Mouse (Mus musculus) hindbrain, embryonic 12.5 days (tissue): Measurements from ENCODE around the gene Lgr4. TPM values are rescaled to one million over a fixed set of nuclear protein-coding genes. Genes with fewer than 3 reads are reported as not detected.
A peak's percentile ranks its signal among the peaks of the same experiment; 100 is the strongest.

ENCODE experiments used
- ATAC-seq: fragments of 200-750 bp; cut with Nextera tagmentation; 2 replicates; pipeline ENCODE4 v1.8.0; 2017; ENCODE audit warnings: moderate TSS enrichment; ENCODE audit not compliant: low FRiP score
- H3K27ac ChIP-seq: fragments of 300-500 bp; sonication (generic); 2 replicates; pipeline ENCODE4 v1.5.1; 2016; ENCODE audit warnings: mild to moderate bottlenecking
- H3K27me3 ChIP-seq: fragments of 300-500 bp; sonication (generic); 2 replicates; pipeline ENCODE4 v1.6.1; 2016; ENCODE audit warnings: mild to moderate bottlenecking
- H3K36me3 ChIP-seq: fragments of 300-500 bp; sonication (generic); 2 replicates; pipeline ENCODE4 v1.6.1; 2016; ENCODE audit warnings: mild to moderate bottlenecking
- H3K4me1 ChIP-seq: fragments of 300-500 bp; sonication (generic); 2 replicates; pipeline ENCODE4 v1.6.1; 2016
- H3K4me2 ChIP-seq: fragments of 300-500 bp; sonication (generic); replicated peaks from 2 replicates; pipeline ENCODE4 v1.6.1; 2016; ENCODE audit warnings: mild to moderate bottlenecking
- H3K4me3 ChIP-seq: fragments of 300-500 bp; sonication (generic); 2 replicates; pipeline ENCODE4 v1.5.1; 2016; ENCODE audit warnings: mild to moderate bottlenecking
- H3K9ac ChIP-seq: fragments of 300-500 bp; sonication (generic); 2 replicates; pipeline ENCODE4 v1.6.1; 2016; ENCODE audit warnings: mild to moderate bottlenecking, moderate library complexity
- H3K9me3 ChIP-seq: fragments of 300-500 bp; sonication (generic); replicated peaks from 2 replicates; pipeline ENCODE4 v1.6.1; 2016; ENCODE audit warnings: mild to moderate bottlenecking
- WGBS: fragments of 180-500 bp; shearing (Covaris S2); methylation state at CpG from one replicate; pipeline ENCODE4 v1.1.7; 2016; 5-methylcytosine and 5-hydroxymethylcytosine counted together
- polyA plus RNA-seq: library from polyadenylated mRNA; unstranded; fragments of >200 nt; fragmentation: Nextera tagmentation; extraction: Ambion mirVana; gene quantifications from 2 replicates; pipeline ENCODE4 v1.2.1, GENCODE M21; 2016

The Lgr4 gene
- polyA plus RNA-seq, 1 experiment from 2014 or later = 17.4 TPM

GRCm38 (mm10) chr2:109935754-109936409, 18.4 kb downstream of the Lgr4 start:
- Histone ChIP-seq H3K4me2 (no peak overlapping the region), H3K36me3 (no peaks in the 10 kb centered on the region), H3K9me3 (no peaks in the 10 kb centered on the region), H3K27ac (no peak overlapping the region), H3K4me3 (no peak overlapping the region), H3K4me1 (peaks cover 29% of the 10 kb centered on the region), H3K27me3 (no peaks in the 10 kb centered on the region), H3K9ac (no peak overlapping the region)
- 62% methylated on average over 11 of the region's 11 CpGs for WGBS
- no peak for ATAC-seq

- Histone ChIP-seq H3K9me3 (no peaks in the 10 kb centered on the region), H3K36me3 (no peaks in the 10 kb centered on the region), H3K27ac (no peak overlapping the region), H3K9ac (no peak overlapping the region), H3K27me3 (no peaks in the 10 kb centered on the region), H3K4me1 (peaks cover 29% of the 10 kb centered on the region), H3K4me3 (no peak overlapping the region), H3K4me2 (no peak overlapping the region)
- 23% methylated on average over 2 of the region's 2 CpGs for WGBS
- ATAC-seq = no peak
Observed at GRCm38 (mm10) chr2:109936410-109936755, 18.9 kb downstream of the Lgr4 start.

- 13% methylated on average over 5 of the region's 5 CpGs for whole genome bisulfite sequencing
- Histone ChIP-seq H3K36me3 (no peaks in the 10 kb centered on the region), H3K4me3 (no peak overlapping the region), H3K9me3 (no peaks in the 10 kb centered on the region), H3K4me1 (peaks cover 35% of the 10 kb centered on the region), H3K27me3 (no peaks in the 10 kb centered on the region), H3K4me2 (no peak overlapping the region), H3K27ac (peak overlapping the region; percentile 77), H3K9ac (no peak overlapping the region)
- peak; percentile 57 for ATAC-seq
Observed at GRCm38 (mm10) chr2:109941973-109942444, 24.6 kb downstream of the Lgr4 start.

GRCm38 (mm10) chr2:109942810-109943570, 25.5 kb downstream of the Lgr4 start:
- 36% methylated on average over 8 of the region's 8 CpGs for WGBS
- Histone ChIP-seq H3K27ac (peak overlapping the region; percentile 66), H3K4me2 (peak overlapping the region; percentile 24), H3K36me3 (no peaks in the 10 kb centered on the region), H3K9me3 (no peaks in the 10 kb centered on the region), H3K4me3 (no peak overlapping the region), H3K4me1 (peaks cover 35% of the 10 kb centered on the region), H3K27me3 (no peaks in the 10 kb centered on the region), H3K9ac (no peak overlapping the region)
- peak; percentile 85 for ATAC-seq

GRCm38 (mm10) chr2:109944995-109945394, 27.5 kb downstream of the Lgr4 start:
- Histone ChIP-seq H3K36me3 (no peaks in the 10 kb centered on the region), H3K4me2 (no peak overlapping the region), H3K4me1 (peaks cover 35% of the 10 kb centered on the region), H3K27ac (no peak overlapping the region), H3K27me3 (no peaks in the 10 kb centered on the region), H3K4me3 (no peak overlapping the region), H3K9ac (no peak overlapping the region), H3K9me3 (no peaks in the 10 kb centered on the region)
- 68% methylated on average over 9 of the region's 9 CpGs for WGBS
- no peak for ATAC-seq

- 57% methylated on average over 4 of the region's 4 CpGs for WGBS
- Histone ChIP-seq H3K27ac (no peak overlapping the region), H3K9me3 (no peaks in the 10 kb centered on the region), H3K27me3 (no peaks in the 10 kb centered on the region), H3K36me3 (no peaks in the 10 kb centered on the region), H3K4me3 (no peak overlapping the region), H3K4me1 (peaks cover 40% of the 10 kb centered on the region), H3K4me2 (no peak overlapping the region), H3K9ac (no peak overlapping the region)
- no peak for ATAC-seq
Observed at GRCm38 (mm10) chr2:109945532-109945931, 28.1 kb downstream of the Lgr4 start.

- H3K4me1 ChIP-seq = peaks cover 47% of the 10 kb centered on the region
- 91% methylated on average over 6 of the region's 6 CpGs for WGBS
- H3K27ac ChIP-seq = no peak overlapping the region
- no peak overlapping the region for H3K9ac ChIP-seq
- ATAC-seq = no peak
- no peaks in the 10 kb centered on the region for H3K27me3 ChIP-seq
- H3K4me3 ChIP-seq = no peak overlapping the region
- H3K36me3 ChIP-seq = no peaks in the 10 kb centered on the region
- no peaks in the 10 kb centered on the region for H3K9me3 ChIP-seq
- no peak overlapping the region for H3K4me2 ChIP-seq
Observed at GRCm38 (mm10) chr2:109946426-109946825, 29.0 kb downstream of the Lgr4 start.

GRCm38 (mm10) chr2:109949519-109949918, 32.1 kb downstream of the Lgr4 start:
- peaks cover 37% of the 10 kb centered on the region for H3K4me1 ChIP-seq
- H3K27me3 ChIP-seq = no peaks in the 10 kb centered on the region
- ATAC-seq = no peak
- H3K9ac ChIP-seq = no peak overlapping the region
- H3K4me2 ChIP-seq = no peak overlapping the region
- no peak overlapping the region for H3K4me3 ChIP-seq
- no peaks in the 10 kb centered on the region for H3K36me3 ChIP-seq
- H3K27ac ChIP-seq = no peak overlapping the region
- no peaks in the 10 kb centered on the region for H3K9me3 ChIP-seq

GRCm38 (mm10) chr2:109950311-109950710, 32.9 kb downstream of the Lgr4 start:
- Histone ChIP-seq H3K4me1 (peaks cover 39% of the 10 kb centered on the region), H3K27me3 (no peaks in the 10 kb centered on the region), H3K4me3 (no peak overlapping the region), H3K36me3 (no peaks in the 10 kb centered on the region), H3K27ac (no peak overlapping the region), H3K9me3 (no peaks in the 10 kb centered on the region), H3K4me2 (no peak overlapping the region), H3K9ac (no peak overlapping the region)
- 71% methylated on average over 3 of the region's 3 CpGs for WGBS
- no peak for ATAC-seq

- H3K4me3 ChIP-seq = no peak overlapping the region
- H3K9me3 ChIP-seq = no peaks in the 10 kb centered on the region
- no peak overlapping the region for H3K27ac ChIP-seq
- H3K27me3 ChIP-seq = no peaks in the 10 kb centered on the region
- 82% methylated on average over 4 of the region's 4 CpGs for WGBS
- H3K36me3 ChIP-seq = no peaks in the 10 kb centered on the region
- no peak for ATAC-seq
- H3K4me1 ChIP-seq = peaks cover 38% of the 10 kb centered on the region
- H3K4me2 ChIP-seq = no peak overlapping the region
- no peak overlapping the region for H3K9ac ChIP-seq
Observed at GRCm38 (mm10) chr2:109951050-109951449, 33.6 kb downstream of the Lgr4 start.

- Histone ChIP-seq H3K4me3 (no peak overlapping the region), H3K4me1 (peaks cover 38% of the 10 kb centered on the region), H3K4me2 (no peak overlapping the region), H3K27ac (no peak overlapping the region), H3K9ac (no peak overlapping the region), H3K36me3 (no peaks in the 10 kb centered on the region), H3K27me3 (no peaks in the 10 kb centered on the region), H3K9me3 (no peaks in the 10 kb centered on the region)
- WGBS = 60% methylated on average over 10 of the region's 10 CpGs
- peak; percentile 83 for ATAC-seq
Observed at GRCm38 (mm10) chr2:109953048-109953717, 35.7 kb downstream of the Lgr4 start.

GRCm38 (mm10) chr2:109953893-109954292, 36.4 kb downstream of the Lgr4 start:
- no peaks in the 10 kb centered on the region for H3K9me3 ChIP-seq
- H3K27ac ChIP-seq = no peak overlapping the region
- H3K4me2 ChIP-seq = no peak overlapping the region
- H3K36me3 ChIP-seq = no peaks in the 10 kb centered on the region
- peaks cover 38% of the 10 kb centered on the region for H3K4me1 ChIP-seq
- no peak for ATAC-seq
- H3K27me3 ChIP-seq = no peaks in the 10 kb centered on the region
- H3K4me3 ChIP-seq = no peak overlapping the region
- WGBS = 61% methylated on average over 4 of the region's 4 CpGs
- H3K9ac ChIP-seq = no peak overlapping the region
